Mouse (Mus musculus) urinary bladder, postnatal 4 days (tissue): ENCODE results near the gene Hoxb5.

ENCODE experiments used
- DNase-seq, 2 experiments: peaks; one replicate each; pipeline ENCODE4 v3.0.0; 2021 to 2022; ENCODE audit warnings: low spot score in 2 of 2

The Hoxb5 gene

DNA sequence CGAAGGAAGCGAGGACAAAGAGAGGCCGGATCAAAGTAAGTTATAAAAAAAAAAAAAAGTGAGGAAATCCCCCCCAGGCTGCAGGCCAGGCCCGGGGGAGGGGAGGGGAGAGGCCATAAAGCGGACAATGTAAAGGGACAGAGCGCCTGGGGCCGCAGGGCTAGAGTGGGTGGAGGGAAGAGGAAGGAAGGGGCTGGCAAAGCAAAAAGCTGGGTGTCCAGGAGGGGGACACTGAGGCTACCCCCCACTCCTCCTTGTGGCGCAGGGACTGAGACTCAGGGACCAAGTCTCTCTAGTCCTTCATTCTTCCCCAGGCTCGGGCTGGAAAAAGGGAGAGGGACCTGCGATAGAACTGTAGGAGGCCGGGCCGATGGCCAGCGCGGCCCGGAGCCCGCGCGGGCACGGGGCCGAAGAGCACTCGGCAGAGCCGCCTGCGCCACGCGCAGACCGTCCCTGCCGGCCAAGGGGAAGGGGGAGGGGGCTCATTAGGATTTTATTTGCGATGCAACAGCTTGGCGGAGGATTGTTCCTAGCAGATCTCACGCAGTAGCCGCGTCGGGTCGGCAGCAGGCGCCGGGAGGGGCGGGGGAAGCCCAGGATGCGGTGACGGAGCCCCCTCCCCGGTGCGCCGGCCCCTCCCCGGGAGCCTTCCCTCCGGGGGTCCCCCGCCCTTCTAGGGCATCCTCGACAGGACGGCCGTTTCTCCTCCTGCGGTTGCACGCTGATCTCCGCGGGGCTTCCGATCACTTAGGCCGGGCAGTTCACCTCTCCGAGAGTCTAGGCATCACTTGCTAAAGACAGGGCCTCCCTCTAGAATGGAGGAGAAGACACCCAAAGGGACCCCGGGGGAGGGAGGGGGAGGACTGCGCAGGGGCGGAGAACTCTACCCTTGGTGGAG, 30.9 kb upstream of the Hoxb5 start:
- DNase-seq, result no peak

DNA sequence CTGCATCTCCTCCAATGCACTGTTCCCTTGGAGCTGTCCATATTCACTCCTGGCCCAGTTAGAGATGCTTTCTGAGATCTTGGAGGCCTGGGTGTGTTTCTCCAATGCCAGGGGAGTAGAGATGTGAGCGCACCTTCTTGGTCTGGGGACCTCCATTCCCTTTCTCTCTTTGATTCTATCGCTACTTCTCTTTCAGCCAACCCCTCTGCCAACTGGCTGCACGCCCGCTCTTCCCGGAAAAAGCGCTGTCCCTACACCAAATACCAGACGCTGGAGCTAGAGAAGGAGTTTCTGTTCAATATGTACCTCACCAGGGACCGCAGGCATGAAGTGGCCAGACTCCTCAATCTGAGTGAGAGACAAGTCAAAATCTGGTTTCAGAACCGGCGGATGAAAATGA, 28.7 kb upstream of the Hoxb5 start:
- no peak for DNase-seq

DNA sequence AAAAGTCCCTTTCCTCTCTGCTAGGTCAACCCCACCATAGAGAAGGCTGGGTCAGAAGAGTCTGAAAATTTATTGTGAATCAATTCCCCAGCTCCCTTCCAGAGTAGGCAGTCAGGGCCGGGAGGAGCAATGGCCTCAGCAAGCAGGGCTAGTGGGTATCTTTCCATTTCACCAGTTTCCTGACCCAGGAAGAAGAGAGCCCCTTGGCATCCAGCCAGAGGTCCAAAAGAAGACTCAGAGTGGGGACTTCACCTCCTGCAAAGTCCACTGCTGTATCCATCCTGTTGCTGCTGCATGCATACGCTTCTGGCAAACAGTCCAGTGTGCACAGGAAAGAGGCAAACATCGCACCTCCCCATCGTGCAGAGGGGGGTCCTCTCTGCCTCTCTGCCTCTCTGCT, 27.2 kb upstream of the Hoxb5 start:
- DNase-seq, result no peak

DNA sequence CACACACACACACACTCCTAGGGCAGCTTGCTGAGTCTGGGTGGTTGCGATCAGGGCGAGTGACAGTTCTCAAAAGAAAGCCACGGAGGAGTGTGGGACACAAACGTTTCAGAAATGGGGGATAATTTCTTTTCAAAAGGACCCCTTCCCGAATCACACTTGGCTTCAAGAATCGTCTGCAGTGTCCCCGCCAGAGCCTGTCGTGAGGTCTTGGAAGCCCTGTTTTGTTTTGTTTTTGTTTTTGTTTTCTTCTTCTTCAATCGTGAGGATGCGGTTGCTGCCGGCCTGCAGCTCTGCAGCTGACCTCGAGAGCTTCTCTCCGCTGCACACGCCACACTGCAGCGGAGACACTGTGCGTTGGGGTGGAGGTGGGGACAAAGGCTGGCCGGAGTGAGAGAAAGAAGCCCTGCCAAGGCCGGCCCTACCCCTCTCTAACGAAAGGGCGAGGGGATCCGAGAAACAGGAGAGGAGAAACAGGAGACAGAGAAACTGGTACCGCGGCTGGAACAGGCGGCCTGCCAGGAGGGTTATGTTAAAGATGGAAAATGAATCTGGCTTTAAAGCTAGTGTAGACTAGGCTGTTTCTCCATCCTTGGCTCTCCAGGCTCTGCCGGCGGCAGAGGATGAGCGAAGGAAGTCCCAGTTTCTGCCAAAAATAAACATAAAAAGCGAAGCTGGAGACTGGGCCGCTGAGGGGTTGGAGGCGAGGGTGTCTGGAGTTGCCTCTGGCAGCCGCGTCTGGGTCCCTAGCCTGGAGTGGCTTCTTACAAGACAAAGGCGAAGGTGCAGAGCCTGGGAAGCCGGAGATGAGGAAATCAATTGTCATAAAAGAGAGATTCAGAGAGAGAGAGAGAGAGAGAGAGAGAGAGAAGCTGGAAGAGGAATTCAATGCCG, 25.7 kb upstream of the Hoxb5 start:
- no peak for DNase-seq

DNA sequence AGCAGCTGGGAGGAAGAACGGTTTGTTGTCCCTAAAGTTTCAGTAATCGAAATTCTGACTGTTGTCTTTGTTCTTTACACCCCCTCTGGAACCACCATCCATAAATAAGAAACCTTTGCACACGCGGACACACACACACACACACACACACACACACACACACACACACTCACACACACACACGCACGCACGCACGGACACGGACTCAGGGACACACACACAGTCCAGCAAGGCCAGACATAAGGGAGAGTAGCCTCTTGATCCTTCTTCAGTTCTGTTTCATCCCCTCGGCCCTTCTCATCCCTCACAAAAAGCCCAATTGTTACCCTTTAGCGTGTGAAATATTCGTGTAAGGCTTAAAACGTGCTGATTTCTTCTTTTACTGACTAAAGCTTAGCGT, 24.8 kb upstream of the Hoxb5 start:
- no peak for DNase-seq

DNA sequence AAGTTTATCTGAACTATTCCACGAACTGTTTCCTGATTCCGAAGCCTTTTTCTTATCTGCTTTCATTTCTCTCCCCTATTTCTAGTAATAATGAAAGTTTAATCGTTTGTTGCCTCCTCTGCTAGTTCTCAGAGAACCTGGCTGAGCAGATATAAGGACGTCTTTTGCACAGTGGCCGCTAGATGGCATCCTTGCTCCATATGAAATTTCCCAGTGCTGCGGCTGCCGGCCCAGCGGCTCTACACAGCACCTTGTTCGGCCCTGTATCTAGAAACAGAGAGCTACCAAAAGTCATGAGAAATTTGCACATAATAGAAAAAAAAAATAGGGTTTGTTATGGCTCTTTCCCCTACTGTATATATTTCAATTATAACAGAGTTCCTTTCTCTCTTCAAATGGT, 24.4 kb upstream of the Hoxb5 start:
- peak in 1 of 2 experiments; percentile 74 for DNase-seq

DNA sequence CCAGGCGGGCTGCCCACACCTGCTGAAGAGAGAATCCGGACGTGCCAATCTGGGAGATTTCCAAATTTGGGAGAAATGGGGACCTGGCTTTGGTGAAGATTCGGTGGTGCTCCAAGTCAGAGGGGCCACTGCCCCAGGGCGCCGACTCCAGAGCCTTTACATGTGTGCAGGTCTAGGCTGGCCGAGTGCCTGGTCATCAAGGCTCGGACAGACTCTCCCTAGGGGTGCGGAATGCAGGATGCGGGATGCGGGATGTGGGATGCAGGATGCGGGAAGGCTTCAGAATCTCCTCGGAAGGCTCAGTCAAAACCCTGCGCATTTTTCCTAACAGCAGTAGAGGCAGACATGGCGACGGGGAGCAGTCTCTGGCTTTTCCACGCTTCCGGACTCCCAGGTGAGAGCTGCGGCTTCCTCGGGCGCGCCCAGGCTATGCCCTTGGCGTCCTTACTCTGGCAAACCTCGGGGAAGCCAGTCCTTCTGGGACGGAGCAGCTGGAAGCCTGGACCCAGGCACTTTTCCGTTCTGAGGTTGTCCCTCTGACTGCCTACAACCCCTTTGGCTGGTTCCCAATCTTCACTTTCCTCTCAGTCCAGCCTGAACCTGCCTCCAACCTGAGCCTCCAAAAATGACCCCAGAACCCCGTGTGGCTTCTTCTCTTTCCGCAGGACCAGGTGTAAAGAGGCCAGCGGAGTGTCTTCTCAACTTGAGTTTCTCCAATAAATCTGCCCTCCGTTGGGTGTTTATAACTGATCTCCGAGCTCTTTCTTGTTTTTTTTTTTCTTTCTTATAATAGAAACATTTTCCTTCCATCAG, 23.5 kb upstream of the Hoxb5 start:
- DNase-seq, result no peak

DNA sequence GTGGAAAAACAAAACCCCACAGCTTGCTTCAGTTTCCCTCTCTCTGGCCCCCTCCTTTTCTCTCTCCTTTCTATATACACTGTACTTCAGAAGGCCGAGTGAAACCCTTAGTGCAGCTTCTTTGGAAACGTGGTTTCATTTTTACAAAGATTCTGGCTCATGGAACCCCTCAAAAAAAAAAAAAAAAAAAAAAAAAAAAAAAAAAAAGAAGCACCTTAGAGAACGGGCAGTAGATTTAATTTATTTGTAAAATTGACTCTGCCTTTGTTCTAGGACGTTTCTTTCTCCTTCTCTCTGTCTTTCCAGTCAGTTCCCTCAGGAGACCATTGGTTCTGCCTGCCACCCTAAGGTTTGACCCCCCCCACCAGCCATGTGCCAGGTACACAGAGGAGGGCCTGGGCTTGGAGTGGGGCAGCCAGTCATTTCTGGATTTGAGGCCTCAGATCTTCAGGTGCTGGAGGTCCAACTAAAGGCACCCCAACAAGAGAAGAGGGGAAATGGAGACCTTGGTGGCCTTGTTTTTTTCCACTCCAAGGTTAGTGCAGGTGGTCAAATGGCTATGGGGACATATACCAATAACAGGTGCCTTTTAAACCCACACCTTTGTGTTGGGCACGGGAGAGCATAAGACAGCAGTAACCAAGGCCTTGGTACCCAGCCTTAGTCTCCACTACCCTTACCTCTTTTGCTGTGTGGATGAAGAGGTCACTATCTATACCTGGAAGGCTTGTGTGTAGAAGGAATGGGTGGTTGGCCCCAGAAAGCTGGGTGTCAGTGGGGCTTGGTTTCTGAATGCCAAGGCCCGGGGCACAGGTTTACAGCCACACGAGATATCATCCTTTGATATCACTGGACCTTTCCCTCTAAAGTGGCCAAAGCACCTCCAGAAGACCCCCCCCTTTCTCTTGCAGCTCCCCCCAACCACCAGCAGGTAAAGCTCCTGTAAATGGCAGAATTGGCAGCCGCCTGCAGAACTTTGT, 22.4 kb upstream of the Hoxb5 start:
- no peak for DNase-seq

DNA sequence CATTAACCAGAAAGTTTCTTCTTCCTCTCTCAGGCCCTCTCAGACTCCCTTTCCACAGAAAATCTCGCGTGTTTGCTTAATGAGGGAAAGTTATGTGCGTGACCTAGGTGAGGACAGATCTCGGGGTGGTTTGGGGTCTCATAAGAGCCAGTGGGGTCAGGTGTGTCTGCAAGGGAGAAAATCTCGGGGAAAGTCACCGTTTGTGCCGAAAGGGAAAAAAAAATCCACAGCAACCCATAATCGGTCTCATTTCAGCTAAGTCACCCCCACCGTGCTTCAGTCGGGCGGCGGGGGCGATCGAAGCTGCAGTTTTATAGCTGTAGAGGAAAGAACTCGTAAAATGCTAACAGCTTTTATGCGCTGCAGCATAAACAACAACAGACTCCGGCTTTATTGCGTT, 21.7 kb upstream of the Hoxb5 start:
- DNase-seq, result no peak

DNA sequence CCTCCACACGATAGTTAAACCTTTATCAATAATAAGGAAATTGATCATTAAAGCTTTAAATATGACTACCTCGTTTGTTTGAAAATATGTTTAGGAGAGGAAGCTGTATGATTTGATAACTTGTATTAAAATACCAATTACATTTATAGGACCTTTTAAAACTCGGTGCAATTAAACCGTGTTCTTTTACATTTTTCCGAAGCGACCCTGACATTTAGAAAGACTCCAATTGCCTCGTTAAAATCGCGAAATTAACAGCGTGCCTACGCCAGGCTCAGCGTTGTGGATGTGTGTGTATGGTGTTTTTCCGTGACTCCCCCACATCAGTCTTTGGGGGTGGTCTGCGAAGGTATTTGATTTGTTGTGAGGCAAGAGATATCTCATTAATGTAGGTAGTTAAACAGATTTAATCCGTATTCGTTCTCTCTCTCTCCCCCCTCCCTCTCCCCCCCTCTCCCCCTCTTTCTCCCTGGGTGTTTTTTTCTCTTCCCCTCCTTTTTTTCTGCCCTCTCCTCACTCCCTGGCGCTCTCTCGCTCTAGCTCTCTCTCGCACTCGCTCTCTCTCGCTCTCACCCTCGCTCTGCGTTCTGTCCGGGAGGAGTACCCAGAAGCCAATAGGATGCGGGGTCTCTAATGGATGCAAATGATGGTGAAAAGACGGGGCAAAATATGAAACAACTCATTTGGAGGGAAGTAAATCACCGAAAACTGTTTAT, 21.1 kb upstream of the Hoxb5 start, which contains the start of gene Hoxb8:
TSS of gene Hoxb8 (plus strand) at position 51 of the 716 bp plus-strand sequence.
- no peak for DNase-seq

DNA sequence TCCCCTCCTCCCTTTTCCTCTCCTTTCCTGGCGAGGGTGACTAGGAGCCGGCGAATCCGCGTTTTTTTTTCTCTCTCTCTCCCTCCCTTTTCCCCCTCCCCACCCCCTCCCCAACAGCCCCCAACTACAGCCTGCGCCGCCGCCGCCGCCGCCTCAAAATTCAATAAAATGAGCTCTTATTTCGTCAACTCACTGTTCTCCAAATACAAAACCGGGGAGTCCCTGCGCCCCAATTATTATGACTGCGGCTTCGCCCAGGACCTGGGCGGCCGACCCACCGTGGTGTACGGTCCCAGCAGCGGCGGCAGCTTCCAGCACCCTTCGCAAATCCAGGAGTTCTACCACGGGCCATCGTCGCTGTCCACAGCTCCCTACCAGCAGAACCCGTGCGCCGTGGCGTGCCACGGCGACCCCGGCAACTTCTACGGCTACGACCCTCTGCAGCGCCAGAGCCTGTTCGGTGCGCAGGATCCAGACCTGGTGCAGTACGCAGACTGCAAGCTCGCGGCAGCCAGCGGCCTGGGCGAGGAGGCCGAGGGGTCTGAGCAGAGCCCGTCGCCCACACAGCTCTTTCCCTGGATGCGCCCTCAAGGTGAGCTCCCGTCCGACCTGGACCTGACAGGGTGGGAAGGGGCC, 20.2 kb upstream of the Hoxb5 start:
- no peak for DNase-seq

DNA sequence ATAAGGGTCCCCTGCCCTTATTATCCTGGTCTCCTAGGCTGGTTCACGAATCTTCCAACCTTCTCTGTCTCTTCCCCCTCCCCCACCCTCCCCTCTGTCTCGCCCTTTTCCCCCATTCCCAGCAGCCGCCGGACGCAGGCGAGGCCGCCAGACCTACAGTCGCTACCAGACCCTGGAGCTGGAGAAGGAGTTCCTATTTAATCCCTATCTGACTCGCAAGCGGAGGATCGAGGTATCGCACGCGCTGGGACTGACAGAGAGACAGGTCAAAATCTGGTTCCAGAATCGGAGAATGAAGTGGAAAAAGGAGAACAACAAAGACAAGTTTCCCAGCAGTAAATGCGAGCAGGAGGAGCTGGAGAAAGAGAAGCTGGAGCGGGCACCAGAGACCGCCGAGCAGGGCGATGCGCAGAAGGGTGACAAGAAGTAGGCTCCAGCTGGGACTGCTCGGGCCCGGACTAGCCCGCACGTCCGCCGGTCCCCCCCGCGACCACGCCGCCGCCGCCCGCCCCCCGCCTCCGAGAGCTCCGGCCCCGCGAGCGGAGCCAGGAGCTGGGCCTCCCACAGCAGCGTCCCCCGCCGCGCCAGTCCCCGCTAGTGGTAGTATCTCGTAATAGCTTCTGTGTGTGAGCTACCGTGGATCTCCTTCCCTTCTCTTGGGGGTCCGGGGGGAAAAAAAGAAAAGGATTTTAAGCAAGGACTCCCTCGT, 18.9 kb upstream of the Hoxb5 start:
- no peak for DNase-seq

DNA sequence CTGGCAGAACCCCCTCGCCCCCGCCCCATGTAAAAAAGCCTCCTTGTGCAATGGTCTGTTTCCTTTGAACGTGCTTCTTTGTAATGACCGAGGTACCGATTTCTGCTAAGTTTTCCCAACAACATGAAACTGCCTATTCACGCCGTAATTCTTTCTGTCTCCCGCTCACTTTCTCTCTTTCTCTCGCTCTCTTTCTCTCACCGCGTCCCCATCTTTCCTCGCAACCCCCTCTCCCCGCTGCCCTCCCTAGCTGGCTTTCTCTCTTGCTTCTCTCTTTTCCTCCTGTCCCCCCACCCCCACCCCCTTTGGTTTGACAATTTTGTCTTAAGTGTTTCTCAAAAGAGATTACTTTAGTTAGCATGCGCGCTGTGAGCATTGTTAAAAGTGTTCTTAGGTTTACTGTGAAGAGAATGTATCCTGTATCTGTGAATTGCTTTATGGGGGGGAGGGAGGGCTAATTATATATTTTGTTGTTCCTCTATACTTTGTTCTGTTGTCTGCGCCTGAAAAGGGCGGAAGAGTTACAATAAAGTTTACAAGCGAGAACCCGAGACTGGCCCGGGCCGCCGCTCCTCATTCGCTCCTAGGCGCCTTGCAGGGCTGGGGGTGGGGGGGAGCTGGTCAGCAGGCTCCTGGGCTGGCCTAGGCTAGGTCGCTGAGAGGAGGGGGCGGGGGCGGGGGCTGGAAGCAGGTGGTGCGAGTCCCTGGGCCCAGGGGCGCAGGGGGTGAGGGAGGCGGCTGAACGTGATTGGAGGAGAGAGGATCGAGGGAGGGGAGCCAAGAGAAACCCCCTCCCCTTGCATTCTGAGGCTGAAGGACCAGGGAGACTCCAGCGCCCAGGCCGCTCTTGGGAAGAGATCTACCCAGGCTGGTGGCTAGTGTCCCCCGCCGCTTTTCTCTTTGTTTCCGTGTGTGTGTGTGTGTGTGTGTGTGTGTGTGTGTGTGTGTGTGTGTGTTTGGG, 18.1 kb upstream of the Hoxb5 start:
- DNase-seq, result no peak

DNA sequence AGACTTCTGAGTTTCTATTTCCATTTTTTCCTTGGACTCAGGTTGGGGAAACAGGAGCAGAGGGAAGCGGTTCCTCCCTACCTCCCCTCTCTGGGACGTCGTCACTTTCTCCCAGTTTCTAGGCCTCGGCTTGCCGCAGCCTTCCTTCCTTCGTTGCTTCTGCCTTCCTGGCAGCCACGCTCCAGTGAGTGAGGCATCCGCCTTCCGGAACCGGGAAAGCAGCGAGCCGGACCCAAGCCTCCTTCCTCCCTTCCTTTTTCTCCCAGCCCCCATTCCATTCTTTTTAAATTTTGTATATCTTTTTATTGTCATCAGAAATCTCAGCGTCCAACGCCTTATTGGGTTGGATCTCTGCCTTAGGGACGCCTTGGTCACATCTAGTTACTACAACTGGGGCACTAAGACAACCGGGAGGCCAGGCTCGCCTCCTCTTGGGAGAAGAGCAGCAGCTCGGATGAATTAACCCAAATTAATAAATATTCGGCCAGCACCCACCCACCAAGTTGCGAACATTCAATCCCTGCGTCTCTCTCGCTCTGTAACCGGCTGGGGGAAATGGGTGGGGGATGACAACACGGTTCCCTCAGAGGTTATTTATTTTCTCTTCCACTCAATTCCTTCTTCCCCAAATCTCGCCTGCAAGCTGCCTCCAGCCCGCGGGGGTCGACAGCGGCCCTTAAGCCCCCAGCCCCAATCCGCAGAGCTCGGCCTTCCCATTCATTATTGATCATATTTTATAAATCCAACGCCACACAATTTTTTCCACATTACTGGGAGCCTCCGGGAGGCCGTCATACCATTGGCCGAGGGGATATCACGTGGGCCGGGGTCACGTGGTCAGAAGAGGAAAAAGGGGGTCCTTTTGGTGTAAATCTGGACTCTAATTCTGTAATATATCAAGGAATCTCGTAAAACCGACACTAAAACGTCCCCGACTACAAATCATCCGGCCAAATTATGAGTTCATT, 17.1 kb upstream of the Hoxb5 start, which contains the start of gene Hoxb7:
TSS of gene Hoxb7 (plus strand) at position 853 of the 968 bp plus-strand sequence.
- no peak for DNase-seq

DNA sequence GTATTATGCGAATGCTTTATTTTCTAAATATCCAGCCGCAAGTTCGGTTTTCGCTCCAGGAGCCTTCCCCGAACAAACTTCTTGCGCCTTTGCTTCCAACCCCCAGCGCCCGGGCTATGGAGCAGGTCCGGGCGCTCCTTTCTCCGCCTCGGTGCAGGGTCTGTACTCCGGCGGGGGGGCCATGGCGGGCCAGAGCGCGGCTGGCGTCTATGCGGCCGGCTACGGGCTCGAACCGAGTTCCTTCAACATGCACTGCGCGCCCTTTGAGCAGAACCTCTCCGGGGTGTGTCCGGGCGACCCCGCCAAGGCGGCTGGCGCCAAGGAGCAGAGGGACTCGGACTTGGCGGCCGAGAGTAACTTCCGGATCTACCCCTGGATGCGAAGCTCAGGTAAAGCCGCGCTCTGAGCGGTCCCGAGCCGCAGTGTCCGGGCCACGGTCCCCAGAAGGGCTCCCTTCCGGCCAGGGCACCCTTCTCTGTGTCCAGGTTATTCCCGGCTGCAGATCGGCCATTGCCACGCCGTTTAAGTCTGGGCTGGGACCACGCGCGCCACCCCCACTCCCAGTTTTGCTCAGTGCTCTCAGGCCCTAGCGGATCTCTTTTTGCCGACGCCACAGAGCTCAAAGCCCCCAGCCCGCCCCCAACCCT, 16.3 kb upstream of the Hoxb5 start:
- no peak for DNase-seq

DNA sequence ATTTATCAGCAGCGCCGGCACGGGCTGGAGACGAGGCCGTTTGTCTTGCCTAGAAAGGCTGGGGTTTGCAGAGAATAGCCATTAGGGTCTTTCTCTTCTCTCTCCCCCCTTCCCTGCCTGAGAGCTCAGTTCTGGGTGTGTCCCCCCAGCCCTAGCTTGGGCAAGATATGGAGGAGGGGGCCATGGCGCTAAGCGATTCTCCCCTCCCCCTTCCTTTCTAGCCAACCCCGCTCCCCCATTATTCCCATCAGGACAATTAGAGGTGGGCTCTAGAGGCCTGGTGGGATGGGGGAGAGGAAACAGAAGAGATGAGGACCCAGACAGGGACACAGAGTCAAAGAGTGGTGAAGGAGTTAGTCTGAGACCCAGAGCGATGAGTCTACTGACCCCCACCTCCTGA, 15.7 kb upstream of the Hoxb5 start:
- no peak for DNase-seq
